Mouse (Mus musculus) ovary, postnatal 14 days (tissue): ENCODE results near the gene Tnni2.

Source experiments
- DNase-seq: peaks from one replicate; pipeline ENCODE4 v3.0.0; 2022; ENCODE audit warnings: low spot score

Gene Tnni2

DNA sequence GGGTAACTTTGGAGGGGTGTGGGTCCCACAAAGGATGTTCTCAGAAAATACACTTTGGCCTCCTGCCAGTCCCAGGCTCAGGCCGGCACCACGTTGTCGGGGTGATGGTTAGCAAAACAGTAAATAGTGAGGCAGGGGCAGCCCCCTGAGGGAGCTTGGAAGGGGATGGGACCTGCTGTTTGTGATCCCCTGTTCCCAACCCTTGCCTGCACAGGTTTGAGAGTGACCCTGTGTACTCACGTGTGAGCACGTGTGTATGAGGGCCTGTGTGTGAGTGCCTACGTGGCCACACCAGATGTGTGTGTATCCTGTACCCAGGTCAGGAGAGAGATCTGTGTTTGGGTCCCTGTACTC lies 40.6 kb downstream of the Tnni2 start:
- DNase-seq = no peak

DNA sequence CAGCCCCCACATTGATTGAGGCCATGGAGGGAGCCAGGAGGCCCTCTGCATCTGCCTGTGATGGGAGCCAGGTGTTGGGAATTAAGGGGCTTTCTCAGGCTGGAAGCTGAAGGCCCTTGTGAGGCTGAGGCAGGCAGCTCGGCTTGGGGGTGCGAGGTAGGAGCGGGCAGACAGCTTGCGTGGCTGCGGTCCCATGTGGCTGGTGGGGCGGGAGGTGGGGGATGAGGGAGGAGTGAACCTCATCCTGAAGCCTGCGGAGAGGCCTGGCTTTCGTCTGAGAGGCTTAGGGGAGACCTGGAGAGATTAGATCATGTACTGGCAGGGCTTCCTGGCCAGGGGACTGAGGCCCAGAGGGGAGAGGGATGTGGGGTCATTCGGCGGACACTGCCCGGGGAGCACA lies 41.5 kb downstream of the Tnni2 start:
- no peak for DNase-seq

DNA sequence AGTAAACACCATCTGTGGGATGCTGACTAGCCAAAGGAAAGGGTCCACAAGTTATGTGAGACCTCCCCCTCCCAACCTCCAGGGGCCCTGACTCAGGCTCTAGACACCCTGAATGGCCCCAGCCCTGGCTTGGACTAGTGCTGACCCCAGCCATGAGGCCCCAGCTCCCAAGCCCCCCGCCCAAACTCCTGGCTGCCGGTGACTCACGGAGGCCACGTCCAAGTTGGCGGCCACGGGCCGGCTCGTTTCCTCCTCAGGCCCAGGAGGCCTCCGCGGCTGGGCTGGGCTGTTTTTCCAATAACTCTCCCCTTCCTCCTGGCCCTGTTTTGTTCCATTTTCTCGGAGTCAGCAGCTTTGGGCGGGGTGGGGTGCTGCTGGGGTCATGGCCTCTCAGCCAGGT lies 43.2 kb downstream of the Tnni2 start:
- no peak for DNase-seq

DNA sequence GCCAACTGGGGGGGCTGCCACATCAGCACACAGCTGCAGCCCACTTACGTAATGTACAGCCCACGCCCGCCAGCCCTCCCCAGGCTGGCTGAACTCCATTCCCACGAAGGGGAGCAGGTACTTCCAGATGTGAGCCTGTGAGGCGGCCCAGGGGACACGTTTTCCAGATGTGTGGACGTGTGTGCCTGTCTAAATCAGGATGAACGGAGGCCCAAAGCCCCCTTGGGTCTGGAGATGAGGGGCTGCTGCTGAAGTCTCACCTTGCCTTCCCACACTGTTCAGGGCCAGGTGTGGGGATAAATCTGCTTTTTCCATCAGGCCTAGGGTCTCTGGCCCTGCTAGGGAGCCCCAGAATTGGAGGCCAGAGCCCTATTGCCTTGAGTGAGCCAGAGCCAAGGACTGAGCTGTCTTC lies 45.1 kb downstream of the Tnni2 start:
- no peak for DNase-seq

DNA sequence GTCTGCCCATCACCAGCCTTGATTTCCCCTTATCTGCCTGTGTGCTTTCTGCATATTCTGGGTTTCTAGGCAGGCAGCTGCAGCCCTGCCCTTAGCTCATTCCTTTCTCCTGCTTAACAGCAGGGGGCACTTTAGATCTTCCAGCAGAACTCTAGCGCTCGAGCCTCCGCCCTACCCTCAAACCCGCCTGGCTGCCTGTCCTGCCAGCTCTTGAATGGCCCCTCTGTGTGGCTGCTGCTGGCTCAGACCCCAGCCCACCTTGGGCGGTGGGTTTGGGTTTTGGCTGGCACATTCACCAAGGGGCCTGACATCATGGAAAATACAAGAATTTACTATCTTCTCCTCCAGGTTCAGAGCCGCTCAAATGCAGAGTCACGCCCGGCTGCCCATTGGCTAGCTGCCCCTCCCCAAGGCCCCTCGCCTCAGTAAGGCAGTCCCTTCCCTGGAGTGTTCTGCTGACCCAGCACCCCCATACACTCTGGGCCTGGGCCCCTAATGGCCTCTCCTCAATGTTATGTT lies 45.8 kb downstream of the Tnni2 start:
- DNase-seq = no peak

DNA sequence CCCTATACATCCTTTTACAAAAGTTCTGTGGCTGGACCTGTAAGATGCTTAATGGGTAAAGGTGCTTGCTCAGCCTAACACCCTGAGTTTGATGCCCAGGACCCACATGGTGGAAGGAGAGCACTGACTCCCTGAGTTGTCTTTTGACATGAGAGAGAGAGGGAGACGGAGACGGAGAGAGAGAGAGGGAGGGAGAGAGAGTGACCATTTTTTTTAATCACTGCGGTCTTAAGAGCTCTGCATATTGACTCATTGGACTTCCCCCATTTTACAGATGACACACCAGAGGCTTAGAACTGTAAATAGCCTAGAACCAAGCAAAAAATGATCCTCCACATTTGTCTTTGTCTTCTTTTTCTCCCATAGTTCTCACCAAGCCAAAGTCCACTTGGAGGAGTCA lies 46.4 kb downstream of the Tnni2 start:
- DNase-seq = no peak

DNA sequence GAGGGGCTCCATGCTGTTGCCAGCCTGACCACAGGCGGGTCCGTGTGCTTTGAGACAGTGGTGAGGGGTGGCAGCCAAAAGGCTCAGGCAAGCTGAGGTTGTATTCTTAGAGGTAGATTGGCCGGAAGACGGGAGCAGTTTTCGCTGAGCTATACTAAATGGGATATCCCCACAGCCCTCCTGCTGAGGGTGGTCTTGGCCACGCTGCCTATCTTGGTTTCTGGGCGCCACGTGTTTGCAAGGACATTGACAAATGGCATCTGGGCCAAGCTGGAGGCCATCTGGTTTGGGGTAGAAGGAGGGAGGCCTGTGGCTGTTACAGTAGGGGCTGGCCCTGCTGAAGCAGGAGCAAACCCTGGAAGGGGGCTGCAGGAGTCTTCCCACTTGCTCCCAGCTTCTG lies 51.9 kb downstream of the Tnni2 start:
- no peak for DNase-seq
